Mouse (Mus musculus): ENCODE measurements around the gene Fam50b. TPM values are rescaled to one million over a fixed set of nuclear protein-coding genes. Genes with fewer than 3 reads are reported as not detected.

The Fam50b gene
- not detected in 2 replicates for polyA plus RNA-seq (2014; fragmentation: Nextera tagmentation; extraction: Ambion mirVana)

DNA sequence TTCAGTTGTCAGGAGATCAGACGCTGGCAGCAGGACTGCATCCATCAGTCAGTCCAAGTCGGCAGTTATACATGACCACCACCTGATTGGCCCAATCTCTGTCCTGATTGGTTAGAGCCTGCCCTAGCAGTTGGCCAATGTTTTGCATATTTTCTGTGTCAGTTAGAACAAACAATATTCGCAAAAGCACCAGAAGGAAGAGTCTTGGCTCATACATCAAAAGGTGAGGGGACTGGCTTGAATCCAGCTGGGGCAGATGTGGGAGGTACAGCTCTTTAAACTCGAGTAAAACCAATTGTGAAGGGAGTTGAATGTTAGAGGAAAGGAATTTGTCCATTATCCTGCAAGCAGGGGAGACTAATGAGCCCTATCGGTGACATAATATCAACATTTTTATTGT lies at the start of gene Fam50b:
Gene Fam50b, plus strand, starts transcription at position 165 of the 400 bp plus-strand sequence.
- H3K9me3 ChIP-seq (ENCODE audit: control insufficient read depth, low read length) = no peaks in the 10 kb centered on the region
- H3K4me2 ChIP-seq (ENCODE audit: low read depth, low read length) = no peak within 1 kb of the TSS
- ATAC-seq (ENCODE audit: low read depth) = no peak
- H3K27me3 ChIP-seq (ENCODE audit: control insufficient read depth, insufficient read depth, low read length) = no peaks in the 10 kb centered on the region
- no peak within 1 kb of the TSS for H3K27ac ChIP-seq (ENCODE audit: low read depth, low read length)
- H3K4me1 ChIP-seq (ENCODE audit: control insufficient read depth, insufficient read depth, low read length) = no peaks in the 10 kb centered on the region
- H3K9ac ChIP-seq (replicated peaks; ENCODE audit: low read depth, low read length) = no peak within 1 kb of the TSS
- H3K36me3 ChIP-seq (ENCODE audit: control insufficient read depth, insufficient read depth, low read length) = no peaks in the 10 kb centered on the region
- H3K4me3 ChIP-seq (ENCODE audit: low read depth, low read length) = no peak within 1 kb of the TSS
- WGBS = 44% methylated on average over 5 of the region's 5 CpGs

DNA sequence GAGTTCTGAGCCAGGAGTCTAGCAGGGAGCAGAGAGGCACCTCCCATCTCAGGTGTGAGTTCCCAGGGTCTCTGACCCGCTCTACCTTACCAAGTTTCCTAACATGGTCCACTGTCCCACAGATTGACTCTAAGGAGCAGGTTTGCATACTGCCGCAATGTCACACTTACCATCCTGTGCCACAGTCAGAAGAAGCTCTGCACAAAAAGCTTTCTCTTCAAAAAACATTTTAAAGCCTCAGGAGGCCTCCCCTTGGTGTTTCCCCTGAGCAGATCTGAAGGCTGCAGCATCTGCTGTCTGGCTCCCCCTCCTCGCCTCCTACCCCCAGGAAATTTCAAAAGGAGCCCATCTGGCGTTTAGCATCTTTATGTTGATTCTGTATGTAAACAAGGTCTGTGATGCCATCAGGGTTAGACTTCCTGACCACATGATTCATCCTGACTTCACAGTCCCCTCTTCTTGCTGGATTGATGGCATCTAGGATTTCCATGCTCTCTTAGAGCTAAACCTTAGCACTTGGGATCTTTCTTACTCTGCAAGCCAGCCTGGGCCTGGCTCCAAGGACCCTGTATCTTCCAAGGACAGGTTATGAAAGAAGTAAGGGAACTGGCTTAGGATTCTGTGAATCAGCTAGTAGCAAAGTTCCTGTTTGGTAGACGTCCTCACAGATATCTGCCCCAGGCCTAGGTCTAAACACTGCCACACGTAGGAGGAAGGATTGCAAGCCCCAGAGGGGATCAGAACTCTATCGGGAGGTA lies 49.5 kb upstream of the Fam50b start:
- Histone ChIP-seq H3K36me3 (ENCODE audit: control insufficient read depth, insufficient read depth, low read length) (no peaks in the 10 kb centered on the region), H3K9ac (replicated peaks; ENCODE audit: low read depth, low read length) (no peak overlapping the region), H3K4me1 (ENCODE audit: control insufficient read depth, insufficient read depth, low read length) (no peaks in the 10 kb centered on the region), H3K4me2 (ENCODE audit: low read depth, low read length) (no peak overlapping the region), H3K4me3 (ENCODE audit: low read depth, low read length) (no peak overlapping the region), H3K27ac (ENCODE audit: low read depth, low read length) (no peak overlapping the region), H3K9me3 (ENCODE audit: control insufficient read depth, low read length) (no peaks in the 10 kb centered on the region), H3K27me3 (ENCODE audit: control insufficient read depth, insufficient read depth, low read length) (no peaks in the 10 kb centered on the region)
- no peak for ATAC-seq (ENCODE audit: low read depth)
- WGBS = 67% methylated on average over 7 of the region's 7 CpGs

DNA sequence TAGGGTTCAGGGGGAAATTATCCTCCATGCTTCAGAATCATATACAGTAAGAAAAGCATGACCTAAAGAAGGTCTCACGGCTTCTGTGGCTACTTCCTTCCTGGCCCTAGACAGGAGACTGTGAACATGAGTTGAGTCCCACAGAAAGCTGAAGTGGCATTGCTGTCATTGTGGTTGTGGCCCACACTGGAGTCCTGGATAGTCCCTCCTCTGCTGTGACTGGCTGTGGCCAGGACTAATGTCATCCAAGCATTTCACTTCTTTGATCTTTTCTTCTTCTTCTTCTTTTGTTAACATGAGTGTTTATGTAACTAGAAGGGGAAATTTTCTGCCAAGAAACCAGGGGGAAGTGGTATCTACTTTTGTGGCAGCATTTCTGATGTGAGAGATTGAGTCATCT lies 43.6 kb upstream of the Fam50b start:
- H3K36me3 ChIP-seq (ENCODE audit: control insufficient read depth, insufficient read depth, low read length) = no peaks in the 10 kb centered on the region
- H3K9ac ChIP-seq (replicated peaks; ENCODE audit: low read depth, low read length) = no peak overlapping the region
- no peak overlapping the region for H3K4me2 ChIP-seq (ENCODE audit: low read depth, low read length)
- ATAC-seq (ENCODE audit: low read depth) = no peak
- H3K27ac ChIP-seq (ENCODE audit: low read depth, low read length) = no peak overlapping the region
- WGBS = 89% methylated on average over 1 of the region's 1 CpGs
- no peaks in the 10 kb centered on the region for H3K9me3 ChIP-seq (ENCODE audit: control insufficient read depth, low read length)
- H3K4me3 ChIP-seq (ENCODE audit: low read depth, low read length) = no peak overlapping the region
- H3K27me3 ChIP-seq (ENCODE audit: control insufficient read depth, insufficient read depth, low read length) = no peaks in the 10 kb centered on the region
- H3K4me1 ChIP-seq (ENCODE audit: control insufficient read depth, insufficient read depth, low read length) = no peaks in the 10 kb centered on the region

DNA sequence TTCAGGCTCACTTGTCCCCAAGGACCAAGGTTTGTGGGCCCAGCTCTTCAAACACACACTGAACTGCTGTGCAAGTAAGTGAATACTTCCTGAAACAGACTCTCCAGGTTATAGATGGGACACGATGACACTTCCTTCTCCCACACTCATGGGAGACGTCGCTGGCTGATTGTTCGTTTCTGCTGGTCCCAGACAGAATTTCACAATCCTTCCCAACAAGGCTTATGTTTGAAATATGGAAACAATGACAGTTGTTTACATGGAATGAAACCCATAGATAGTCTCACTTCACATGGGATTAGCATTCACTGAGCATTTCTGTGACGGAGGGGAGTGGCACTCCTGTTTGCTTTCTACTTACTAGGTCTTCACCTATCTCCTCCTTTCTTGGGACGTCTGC lies 41.5 kb upstream of the Fam50b start:
- no peak overlapping the region for H3K4me2 ChIP-seq (ENCODE audit: low read depth, low read length)

DNA sequence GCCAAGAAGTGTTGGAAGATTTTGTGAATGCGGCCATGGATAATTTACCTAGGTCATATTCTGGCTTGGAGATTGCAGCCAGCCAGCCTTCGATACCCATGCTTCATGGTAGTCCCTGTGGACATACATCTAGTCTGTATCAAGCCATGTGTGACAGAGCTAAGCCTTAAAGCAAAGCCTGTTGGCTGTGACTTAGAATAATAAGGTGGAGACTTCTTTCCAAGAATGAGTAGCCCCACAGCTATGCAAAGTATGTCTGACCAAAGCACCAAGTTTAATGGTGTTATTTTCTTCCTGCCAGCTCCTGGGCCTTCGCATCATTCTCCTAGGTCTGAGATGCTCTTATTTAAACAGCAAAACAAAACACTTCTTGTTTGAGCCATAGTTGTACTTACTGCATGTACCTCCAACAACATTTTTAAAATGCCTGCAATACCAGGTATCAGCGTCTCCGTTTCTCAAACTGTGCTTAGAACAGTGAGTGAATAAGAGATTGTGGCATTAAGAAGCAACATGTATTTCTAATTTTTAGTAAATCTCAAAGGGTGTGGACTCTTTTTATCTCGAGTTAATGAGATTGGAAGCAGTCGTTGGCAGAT lies 37.8 kb upstream of the Fam50b start:
- no peak for ATAC-seq (ENCODE audit: low read depth)
- 88% methylated on average over 7 of the region's 7 CpGs for WGBS

More for the DNA sequence above, 41.5 kb upstream of the Fam50b start:
- Histone ChIP-seq H3K27ac (ENCODE audit: low read depth, low read length) (no peak overlapping the region), H3K4me1 (ENCODE audit: control insufficient read depth, insufficient read depth, low read length) (no peaks in the 10 kb centered on the region), H3K36me3 (ENCODE audit: control insufficient read depth, insufficient read depth, low read length) (no peaks in the 10 kb centered on the region), H3K9ac (replicated peaks; ENCODE audit: low read depth, low read length) (no peak overlapping the region), H3K27me3 (ENCODE audit: control insufficient read depth, insufficient read depth, low read length) (no peaks in the 10 kb centered on the region), H3K9me3 (ENCODE audit: control insufficient read depth, low read length) (no peaks in the 10 kb centered on the region), H3K4me3 (ENCODE audit: low read depth, low read length) (no peak overlapping the region)
- 87% methylated on average over 6 of the region's 6 CpGs for WGBS
- ATAC-seq (ENCODE audit: low read depth) = no peak

DNA sequence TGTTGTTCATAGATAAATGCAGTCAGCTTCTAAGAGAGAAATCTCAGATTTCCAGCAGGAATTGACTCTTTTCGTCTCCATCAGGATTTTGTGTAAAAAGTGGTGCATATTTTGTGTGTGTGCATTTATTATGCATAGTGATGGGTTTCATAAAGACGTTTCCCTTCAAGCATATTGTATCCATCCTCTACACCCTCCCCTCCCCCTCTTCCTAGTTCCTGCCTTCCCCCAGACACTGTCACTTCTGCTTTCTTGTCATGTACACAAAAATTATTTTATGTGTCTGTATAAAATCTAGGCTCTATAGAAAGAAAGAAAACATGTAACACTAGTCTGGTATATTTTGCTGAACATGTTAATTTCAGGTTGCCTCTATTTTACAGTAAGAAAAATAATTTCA lies 34.6 kb upstream of the Fam50b start:
- no peak for ATAC-seq (ENCODE audit: low read depth)
- no peaks in the 10 kb centered on the region for H3K36me3 ChIP-seq (ENCODE audit: control insufficient read depth, insufficient read depth, low read length)
- no peak overlapping the region for H3K4me3 ChIP-seq (ENCODE audit: low read depth, low read length)
- WGBS = 84% methylated on average over 2 of the region's 2 CpGs
- H3K4me1 ChIP-seq (ENCODE audit: control insufficient read depth, insufficient read depth, low read length) = no peaks in the 10 kb centered on the region
- H3K4me2 ChIP-seq (ENCODE audit: low read depth, low read length) = no peak overlapping the region
- H3K9me3 ChIP-seq (ENCODE audit: control insufficient read depth, low read length) = no peaks in the 10 kb centered on the region
- no peak overlapping the region for H3K27ac ChIP-seq (ENCODE audit: low read depth, low read length)
- no peaks in the 10 kb centered on the region for H3K27me3 ChIP-seq (ENCODE audit: control insufficient read depth, insufficient read depth, low read length)
- H3K9ac ChIP-seq (replicated peaks; ENCODE audit: low read depth, low read length) = no peak overlapping the region

More for the DNA sequence above, 37.8 kb upstream of the Fam50b start:
- H3K27me3 ChIP-seq (ENCODE audit: control insufficient read depth, insufficient read depth, low read length) = no peaks in the 10 kb centered on the region
- no peak overlapping the region for H3K4me2 ChIP-seq (ENCODE audit: low read depth, low read length)
- H3K9ac ChIP-seq (replicated peaks; ENCODE audit: low read depth, low read length) = no peak overlapping the region
- no peak overlapping the region for H3K4me3 ChIP-seq (ENCODE audit: low read depth, low read length)
- H3K9me3 ChIP-seq (ENCODE audit: control insufficient read depth, low read length) = no peaks in the 10 kb centered on the region
- no peaks in the 10 kb centered on the region for H3K36me3 ChIP-seq (ENCODE audit: control insufficient read depth, insufficient read depth, low read length)
- no peaks in the 10 kb centered on the region for H3K4me1 ChIP-seq (ENCODE audit: control insufficient read depth, insufficient read depth, low read length)
- no peak overlapping the region for H3K27ac ChIP-seq (ENCODE audit: low read depth, low read length)

DNA sequence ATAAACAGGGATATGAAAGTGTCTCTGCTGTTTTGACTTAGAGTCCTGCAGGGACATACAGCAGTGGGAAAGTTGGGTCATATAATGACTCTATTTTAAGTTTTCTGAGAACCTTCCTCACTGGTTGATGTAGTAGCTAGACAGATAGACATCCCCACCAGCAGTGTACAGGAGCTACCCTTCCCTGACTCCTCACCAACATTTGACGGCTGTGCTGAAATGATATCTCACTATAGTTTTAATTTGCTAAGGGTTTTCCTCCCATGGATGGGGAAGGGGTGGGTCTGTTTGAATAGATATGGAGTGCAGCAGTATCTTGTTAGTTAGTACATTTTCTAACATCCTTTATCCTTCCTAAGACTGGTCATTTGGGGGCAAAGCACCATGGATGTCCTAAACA lies 34.0 kb upstream of the Fam50b start:
- WGBS = 83% methylated on average over 1 of the region's 1 CpGs
- H3K4me2 ChIP-seq (ENCODE audit: low read depth, low read length) = no peak overlapping the region
- H3K27ac ChIP-seq (ENCODE audit: low read depth, low read length) = no peak overlapping the region
- H3K4me1 ChIP-seq (ENCODE audit: control insufficient read depth, insufficient read depth, low read length) = no peaks in the 10 kb centered on the region
- ATAC-seq (ENCODE audit: low read depth) = no peak
- no peak overlapping the region for H3K4me3 ChIP-seq (ENCODE audit: low read depth, low read length)
- no peaks in the 10 kb centered on the region for H3K36me3 ChIP-seq (ENCODE audit: control insufficient read depth, insufficient read depth, low read length)
- H3K9me3 ChIP-seq (ENCODE audit: control insufficient read depth, low read length) = no peaks in the 10 kb centered on the region
- no peaks in the 10 kb centered on the region for H3K27me3 ChIP-seq (ENCODE audit: control insufficient read depth, insufficient read depth, low read length)
- no peak overlapping the region for H3K9ac ChIP-seq (replicated peaks; ENCODE audit: low read depth, low read length)

DNA sequence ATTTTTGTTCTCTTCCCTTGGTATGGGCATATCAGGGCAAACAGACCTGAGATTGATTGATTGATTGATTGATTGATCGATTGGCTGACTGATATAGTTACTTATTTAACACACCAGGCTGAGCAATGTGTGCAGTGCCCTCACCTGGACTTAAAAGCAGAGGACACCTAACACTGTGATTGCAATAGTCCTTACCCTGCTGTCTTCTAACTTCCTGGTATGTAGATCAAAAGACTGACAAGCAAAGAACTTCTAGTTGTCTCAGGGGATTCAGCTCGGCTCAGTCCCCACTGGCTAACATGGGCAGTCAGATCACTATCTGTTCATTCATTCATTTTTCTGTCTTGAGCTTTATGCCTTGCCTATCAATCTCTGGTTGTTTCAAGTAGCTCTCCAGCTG lies 31.3 kb upstream of the Fam50b start:
- no peak for ATAC-seq (ENCODE audit: low read depth)
- no peaks in the 10 kb centered on the region for H3K27me3 ChIP-seq (ENCODE audit: control insufficient read depth, insufficient read depth, low read length)
- no peak overlapping the region for H3K9ac ChIP-seq (replicated peaks; ENCODE audit: low read depth, low read length)
- no peaks in the 10 kb centered on the region for H3K36me3 ChIP-seq (ENCODE audit: control insufficient read depth, insufficient read depth, low read length)
- no peak overlapping the region for H3K27ac ChIP-seq (ENCODE audit: low read depth, low read length)
- H3K4me1 ChIP-seq (ENCODE audit: control insufficient read depth, insufficient read depth, low read length) = no peaks in the 10 kb centered on the region
- WGBS = 74% methylated on average over 2 of the region's 2 CpGs
- H3K4me3 ChIP-seq (ENCODE audit: low read depth, low read length) = no peak overlapping the region
- no peak overlapping the region for H3K4me2 ChIP-seq (ENCODE audit: low read depth, low read length)
- H3K9me3 ChIP-seq (ENCODE audit: control insufficient read depth, low read length) = no peaks in the 10 kb centered on the region

DNA sequence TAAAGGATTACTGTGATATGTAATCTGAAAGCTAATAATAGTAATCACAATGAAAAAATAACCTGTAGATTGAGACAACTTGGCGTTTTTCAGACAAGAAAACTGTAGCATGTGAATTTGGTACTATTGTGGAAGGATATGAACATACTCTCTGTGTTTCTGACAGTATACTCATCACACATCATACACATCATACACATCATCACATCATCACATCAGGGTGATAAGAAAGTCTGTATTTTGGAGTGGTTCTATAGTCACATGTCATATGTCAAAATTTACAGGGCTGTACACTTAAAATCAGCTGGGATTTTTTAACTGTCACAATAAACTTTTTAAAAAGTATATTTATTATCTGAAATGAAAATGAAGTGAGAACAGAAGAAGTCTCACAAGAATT lies 30.9 kb upstream of the Fam50b start:
- no peak for ATAC-seq (ENCODE audit: low read depth)
- Histone ChIP-seq H3K27me3 (ENCODE audit: control insufficient read depth, insufficient read depth, low read length) (no peaks in the 10 kb centered on the region), H3K4me3 (ENCODE audit: low read depth, low read length) (no peak overlapping the region), H3K9ac (replicated peaks; ENCODE audit: low read depth, low read length) (no peak overlapping the region), H3K36me3 (ENCODE audit: control insufficient read depth, insufficient read depth, low read length) (no peaks in the 10 kb centered on the region), H3K4me1 (ENCODE audit: control insufficient read depth, insufficient read depth, low read length) (no peaks in the 10 kb centered on the region), H3K27ac (ENCODE audit: low read depth, low read length) (no peak overlapping the region), H3K9me3 (ENCODE audit: control insufficient read depth, low read length) (no peaks in the 10 kb centered on the region), H3K4me2 (ENCODE audit: low read depth, low read length) (no peak overlapping the region)
- WGBS = 86% methylated on average over 1 of the region's 1 CpGs

Measured in neural tube, embryonic 14.5 days (tissue).